Mouse (Mus musculus) left cerebral cortex, adult 18-20 months (tissue): Measurements from ENCODE around the gene Dglucy. TPM values are rescaled to one million over a fixed set of nuclear protein-coding genes. Genes with fewer than 3 reads are reported as not detected.

Source experiments
- DNase-seq, 2 experiments: peaks; one replicate each; pipeline ENCODE4 v3.0.0; 2021 to 2022; ENCODE audit warnings: low spot score in 2 of 2, mixed read lengths in 1 of 2
- long read RNA-seq, 2 experiments: library from polyadenylated mRNA; stranded (forward); transcript quantifications; one replicate each; pipeline ENCODE4 v2.0.0; 2021
- total RNA-seq, 2 experiments: library from RNA; stranded (reverse); gene quantifications; 2 replicates each; pipeline ENCODE4 v1.2.3; 2021

The Dglucy gene
- 10 to 100 TPM in 1 of 2 experiments, 1 to 10 TPM in 1; 9.0 to 13.0 TPM for total RNA-seq
- long read RNA-seq, experiment 1, transcript Dglucy-201 (13 exons, 3,295 nt), result major isoform, 8 of 21 reads
- long read RNA-seq, experiment 1, partial matches to known transcripts, result 2 of 21 reads
- long read RNA-seq, experiment 1, other reads (novel, unspliced or antisense), result 11 of 21 reads
- long read RNA-seq, experiment 2, partial matches to known transcripts, result 2 of 15 reads
- long read RNA-seq, experiment 2, other reads (novel, unspliced or antisense), result 10 of 15 reads

DNA sequence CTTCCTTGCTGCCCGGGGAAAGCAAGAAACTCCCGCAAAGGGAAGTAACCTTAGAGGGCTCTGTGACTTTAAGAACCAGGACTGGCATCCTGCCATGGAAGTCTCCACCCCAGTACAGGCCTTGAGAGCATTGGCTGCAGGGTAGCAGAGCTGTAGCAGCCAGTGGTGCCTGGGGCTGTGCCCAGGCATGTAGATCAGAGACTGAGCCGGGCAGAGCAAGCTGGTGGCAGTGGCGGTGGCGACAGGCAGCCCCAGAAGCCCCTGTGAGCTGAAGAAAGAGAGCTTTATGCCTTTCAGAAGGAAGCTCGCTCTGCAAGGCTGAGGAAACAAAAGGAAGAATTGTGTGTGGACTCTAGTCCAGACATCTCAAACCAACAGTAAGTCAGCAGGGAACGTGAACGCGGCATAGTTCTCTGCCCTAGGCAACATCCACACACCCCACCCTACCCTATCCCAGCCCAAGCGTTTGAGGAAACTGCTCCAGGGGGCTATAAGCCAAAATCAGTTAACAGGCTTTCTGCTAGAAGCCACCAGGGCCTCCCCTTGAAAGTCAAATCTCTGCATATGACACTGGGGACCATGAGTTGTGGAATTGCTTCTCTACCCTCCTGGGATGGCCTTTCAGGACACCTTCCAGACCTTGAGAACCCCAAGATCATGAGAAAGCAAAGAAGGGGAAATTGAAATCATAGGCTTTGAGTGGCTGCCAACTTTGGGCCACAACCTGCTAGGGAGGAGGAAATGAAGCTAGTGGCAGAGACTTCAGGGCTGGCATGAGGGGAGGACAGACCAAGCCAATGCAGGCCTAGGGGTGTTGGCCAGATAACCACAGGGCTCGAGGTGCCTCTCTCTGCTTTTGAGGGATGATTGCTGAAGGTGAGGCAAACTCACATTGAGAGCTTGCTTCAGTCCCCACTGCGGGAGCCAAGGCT lies at the start of gene Dglucy:
Gene Dglucy (plus strand): TSS at position 124 of the 932 bp plus-strand sequence.
- DNase-seq, result peak; percentile 80 to 81

DNA sequence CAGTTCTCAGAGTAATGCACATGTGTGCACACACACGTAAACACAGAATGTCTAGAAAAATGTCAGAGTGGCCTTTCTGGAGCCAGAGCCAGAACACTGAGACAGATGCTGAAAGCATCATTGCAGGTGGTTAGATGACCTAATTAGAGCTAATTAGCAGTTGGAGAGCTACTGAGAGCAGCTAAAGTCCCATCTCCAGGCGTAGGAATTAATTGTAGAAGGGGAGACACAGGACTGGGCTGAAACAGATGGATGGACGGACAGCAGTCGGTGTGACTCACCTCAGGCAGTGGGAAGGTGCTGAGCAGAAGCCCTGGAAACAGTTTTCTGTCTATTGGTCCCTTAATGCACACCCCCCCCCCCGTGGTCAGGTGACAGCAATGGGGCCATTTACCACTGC lies 43.7 kb upstream of the Dglucy start:
- DNase-seq, result no peak

DNA sequence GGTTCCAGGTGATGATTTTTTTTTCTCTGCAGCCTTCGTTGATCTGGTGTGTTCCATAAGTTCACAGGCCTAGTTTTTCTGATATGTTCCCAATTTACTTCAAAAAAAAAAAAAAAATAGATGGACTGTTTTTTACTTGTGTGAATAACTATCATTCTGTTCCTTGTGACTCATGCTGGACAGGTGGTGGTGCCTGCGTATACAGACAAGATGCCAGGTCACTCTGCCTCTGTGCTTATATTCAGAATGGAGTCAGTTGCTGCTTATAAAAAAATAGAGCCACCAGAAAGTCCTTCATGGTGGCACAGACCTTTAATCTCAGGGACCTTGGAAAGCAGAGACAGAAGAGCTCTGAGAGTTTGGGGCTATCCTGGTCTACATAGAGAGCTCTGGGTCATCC lies 43.3 kb upstream of the Dglucy start:
- no peak for DNase-seq

DNA sequence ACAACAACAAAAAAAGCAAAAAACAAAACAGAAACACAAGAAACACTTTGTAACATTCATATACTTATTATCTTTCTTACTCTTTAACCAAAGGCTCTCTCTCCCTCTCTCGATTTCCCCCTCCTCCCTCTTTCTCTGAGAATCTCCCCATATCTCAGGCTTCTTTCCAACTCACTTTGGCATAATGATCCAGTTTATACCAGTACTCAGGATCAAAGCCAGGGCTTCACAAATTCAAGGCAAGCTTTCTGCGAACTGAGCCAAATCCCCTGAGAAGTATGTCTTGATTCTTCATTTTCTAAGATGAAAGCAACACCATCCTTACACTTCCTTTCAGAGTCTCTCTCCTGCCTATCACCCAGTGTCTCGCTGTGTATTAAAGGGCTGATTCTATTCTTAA lies 40.4 kb upstream of the Dglucy start:
- no peak for DNase-seq

DNA sequence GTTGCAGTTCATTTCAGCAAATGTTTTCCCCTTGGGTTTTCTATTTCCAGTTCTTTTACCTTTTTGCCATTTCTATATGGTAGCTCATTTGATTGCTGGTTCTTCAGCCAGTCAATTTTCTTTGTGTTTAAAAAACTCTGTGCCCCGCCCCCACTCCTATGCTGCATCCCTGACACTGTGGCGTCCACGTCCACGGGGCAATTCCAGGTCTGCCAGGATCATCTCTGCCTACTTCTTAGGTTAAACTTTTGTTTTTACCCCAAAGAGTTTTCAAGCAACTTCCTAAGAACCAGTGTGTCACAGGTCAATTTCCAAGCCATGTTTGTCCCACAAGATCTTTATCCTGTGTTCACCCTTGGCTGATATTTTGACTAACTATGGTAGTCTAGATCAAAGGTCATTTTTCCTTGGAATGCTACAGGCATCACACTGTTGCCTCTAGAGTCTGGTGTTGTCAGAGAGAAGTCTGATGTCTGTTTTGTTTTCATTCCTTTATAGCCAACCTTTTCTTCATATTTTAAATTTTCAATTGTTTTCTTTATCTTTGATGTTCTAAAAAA lies 39.8 kb upstream of the Dglucy start:
- no peak for DNase-seq

DNA sequence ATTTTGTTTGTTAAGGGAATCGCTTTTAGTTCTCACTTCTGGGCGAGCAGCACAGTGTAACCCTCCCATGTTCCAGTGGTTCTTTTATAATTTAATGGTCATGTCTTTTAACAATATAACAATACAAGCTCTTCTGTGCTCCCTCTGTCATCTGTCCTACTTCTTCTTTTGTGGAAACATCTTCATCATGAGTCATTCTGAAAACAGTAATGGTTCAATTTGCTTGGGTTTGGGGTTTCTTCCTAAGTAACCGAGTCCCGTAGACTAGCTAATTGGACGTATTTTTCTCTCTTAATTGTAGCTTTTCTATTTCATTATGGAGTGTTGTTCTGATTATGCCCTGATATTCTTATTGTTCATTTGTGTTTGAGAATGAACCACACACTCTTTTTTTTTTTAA lies 38.5 kb upstream of the Dglucy start:
- no peak for DNase-seq

DNA sequence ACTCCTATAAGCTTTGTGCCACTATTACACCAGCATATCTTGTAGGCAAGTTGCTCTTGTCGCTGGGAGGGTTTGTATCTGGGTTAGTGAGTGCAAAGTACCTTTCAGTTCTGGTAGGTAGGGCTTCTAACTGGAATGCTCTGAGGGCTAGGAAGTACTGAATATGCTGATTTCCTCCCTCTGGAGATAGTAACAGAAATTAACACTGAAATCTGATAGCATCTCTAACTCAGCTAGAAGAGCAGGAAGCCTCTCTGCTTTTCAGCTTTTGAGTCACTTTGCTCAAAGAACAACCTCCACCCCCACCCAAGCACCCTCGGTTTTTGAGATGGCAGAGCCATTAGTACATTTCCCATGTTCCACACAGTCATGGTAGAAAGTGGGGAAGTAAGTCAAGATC lies 36.4 kb upstream of the Dglucy start:
- DNase-seq, result no peak

DNA sequence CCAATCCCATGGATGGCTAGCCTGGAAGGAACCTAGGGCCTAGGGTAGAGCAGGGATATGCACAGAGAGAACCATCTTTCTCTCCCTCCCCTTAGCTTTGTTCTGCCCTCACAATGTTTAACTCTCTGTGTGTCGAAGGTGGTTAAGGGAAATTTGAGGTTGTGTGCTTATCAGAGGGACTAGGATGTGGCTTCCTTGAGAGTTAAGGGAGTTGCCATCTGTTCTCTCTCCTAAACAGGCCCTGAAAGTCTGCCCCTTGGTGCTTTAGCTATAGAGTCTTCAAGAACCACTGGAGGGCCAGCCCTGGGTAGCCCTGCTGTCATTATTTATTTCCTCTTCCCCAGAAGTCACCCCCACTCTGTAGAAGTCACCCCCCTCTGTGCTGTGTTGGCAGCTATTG lies 25.9 kb upstream of the Dglucy start:
- no peak for DNase-seq

DNA sequence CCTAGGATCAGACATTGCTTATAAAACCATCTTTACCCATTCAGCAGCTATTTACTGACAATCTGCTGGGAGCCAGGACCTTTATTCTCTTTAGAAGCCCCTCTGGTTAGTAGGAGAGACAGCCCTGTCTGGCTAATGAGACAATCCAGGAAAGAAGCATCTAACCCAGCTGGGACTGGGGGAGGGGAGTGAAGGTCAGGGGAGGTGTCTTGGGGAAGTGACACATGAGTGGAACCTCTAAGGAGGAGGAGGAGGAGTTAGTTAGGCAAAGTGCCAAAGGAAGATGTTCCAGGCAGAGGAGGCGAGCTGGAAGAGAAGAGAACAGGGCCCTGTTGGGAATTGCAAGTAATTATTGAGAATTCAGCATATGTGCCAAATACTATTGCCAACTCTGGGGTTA lies 25.1 kb upstream of the Dglucy start:
- DNase-seq, result no peak

DNA sequence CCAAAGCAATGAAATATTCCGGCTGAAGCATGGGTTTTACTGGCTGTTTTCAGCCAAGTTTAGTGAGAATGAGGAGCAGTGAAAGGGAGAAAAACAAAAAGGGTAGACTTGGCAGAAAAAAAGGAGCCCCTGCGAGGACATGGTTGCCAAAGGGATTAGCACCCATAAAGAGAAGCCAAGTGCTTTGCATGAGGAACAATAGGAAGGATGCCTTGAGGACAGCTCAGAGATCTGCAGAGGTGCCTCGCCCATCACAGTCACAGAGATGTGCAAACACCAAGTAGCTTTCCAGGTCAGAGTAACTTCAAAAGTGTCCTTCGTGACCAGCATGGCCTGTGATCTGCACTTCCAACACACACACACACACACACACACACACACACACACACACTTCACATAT lies 21.4 kb upstream of the Dglucy start:
- no peak for DNase-seq

DNA sequence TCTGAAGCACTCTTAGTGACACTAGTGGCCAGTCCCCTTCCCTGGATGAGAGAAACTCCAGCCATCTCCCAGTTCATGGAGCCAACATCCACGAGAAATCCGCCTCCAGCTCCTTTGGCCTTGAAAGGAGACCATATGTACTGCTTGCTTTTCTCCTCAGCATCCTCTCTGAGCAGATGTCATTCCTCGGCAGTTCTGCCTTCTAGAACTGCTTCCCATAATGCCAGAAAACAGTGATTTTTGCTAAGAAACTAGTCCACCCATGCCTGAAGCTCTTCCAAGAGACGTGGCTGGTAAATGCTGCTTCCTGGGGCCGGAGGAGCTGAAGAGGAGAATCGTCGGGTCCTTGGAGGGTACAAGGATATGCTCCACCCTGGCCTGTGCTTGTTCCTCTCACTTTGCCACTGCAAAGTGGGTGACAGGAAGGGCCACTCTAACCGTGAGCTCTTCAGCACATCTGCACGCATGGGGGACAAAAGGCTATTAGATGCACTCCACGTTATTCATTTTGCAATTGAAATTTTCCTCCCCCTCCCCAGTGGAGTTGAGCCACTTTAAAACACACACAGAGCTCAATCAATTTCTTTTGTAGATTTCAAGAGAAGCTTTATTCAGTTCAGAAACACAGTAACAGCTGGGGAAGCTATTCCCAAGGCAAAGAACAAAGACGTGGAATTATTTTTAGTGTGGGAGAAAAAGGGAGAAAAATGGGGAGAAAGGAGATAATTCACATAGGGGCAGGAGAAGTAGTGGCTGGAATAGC lies 16.0 kb upstream of the Dglucy start:
- DNase-seq, result peak; percentile 36 to 53

DNA sequence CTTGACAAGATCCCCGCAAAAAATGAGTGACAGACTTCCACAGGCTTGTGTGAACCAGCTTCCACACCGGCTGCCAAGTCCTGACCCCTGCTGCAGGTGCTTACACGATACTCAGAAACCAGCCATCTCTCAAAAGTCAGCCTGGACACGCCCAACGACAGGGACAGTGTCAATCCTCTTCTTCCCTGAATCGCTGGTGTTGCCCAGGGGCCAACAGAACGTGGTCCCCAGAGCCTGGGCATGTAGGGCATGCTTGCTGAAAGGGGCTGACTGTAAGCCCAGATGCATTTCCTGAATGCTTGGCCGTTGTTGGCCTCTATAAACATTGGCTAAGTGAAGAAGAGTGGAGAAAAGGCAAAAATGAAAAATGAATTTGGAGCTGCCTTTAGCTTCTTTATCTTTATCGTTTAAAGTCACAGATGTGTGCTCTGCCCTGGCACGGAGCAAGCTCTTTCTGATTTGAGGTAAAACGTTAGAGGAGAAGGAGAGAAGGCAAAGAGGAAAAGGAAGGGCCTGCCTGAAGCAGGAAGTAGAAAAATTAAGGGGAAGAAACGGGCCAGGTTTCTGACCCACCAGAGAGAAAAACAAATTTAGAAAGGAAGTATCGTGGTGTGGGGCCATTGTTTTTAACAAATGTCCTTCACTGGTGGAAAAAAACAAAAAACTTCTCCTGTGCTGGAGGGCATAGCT lies 14.4 kb upstream of the Dglucy start:
- DNase-seq, result no peak

DNA sequence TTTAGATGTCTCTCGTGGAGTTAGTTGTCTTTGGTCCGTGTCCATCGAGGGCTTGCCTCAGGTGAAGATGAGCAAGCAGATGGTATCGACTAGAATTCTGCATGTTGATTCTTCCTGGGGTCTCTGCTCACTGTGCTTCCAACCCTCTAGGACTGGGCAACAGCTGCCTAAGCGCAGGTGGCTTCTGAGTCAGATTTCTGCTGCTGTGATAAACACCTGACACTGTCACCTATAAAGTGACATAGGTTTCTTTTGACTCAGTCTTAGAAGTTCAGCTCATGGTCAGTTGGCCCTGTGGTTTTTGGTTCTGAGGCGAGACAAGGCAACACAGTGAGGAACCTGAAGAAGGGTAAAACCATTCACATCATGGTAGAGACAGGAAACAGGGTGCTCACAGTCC lies 9.0 kb upstream of the Dglucy start:
- no peak for DNase-seq

DNA sequence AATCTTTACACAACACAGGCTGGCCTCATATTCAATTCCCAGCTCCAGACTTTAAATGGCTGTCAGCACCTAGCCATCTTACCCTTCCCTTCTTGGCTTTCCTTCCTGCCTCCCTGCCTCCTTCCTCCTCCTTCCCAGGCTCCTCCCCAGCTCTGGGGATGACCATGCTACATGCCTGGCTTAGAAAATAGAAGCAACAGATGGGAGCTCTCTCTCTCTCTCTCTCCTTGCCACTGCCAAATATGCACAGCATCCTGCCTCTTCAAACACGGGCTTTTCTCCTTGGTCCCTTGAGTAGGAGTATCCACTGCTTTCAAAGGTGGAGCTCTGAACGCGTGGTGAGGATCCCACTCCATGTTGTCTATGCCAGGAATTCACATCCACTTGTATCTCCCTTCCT lies 8.1 kb upstream of the Dglucy start:
- peak in 1 of 2 experiments; percentile 25 for DNase-seq

DNA sequence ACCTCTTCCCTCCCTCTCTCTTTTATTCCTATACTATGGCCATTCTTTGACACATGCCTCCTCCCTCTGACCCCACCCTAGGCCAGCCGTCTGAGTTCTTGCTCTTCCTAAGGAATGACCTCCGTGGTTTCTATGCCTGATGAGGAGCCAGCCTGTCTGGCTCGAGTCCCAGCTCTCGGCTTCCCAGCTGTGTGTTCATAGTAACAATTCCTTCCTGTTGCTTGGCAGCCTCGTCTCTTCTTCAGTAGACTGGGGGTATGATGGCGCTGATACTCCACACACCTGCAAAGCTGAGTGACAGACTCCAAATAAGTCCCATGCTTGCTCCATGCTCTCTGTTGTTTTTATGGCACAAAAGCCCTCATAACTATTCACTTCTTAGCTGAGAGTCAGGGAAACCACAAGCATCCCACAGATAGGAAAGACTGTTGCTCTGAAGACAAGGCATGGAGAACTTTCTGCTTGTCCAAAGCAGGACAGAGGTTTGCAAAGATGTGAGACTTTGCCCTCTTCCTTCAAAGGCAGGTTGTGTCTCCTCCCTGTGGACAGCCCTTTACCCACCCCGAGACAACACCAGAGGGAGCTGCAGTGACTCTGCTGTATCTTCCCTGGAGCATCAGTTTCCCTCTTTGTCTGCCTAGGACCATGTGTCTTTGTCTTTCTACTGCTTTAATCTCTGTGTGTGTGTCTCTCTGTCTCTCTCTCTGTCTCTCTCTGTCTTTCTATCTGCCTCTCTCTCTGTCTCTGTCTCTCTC lies 6.5 kb upstream of the Dglucy start:
- DNase-seq, result peak; percentile 41

DNA sequence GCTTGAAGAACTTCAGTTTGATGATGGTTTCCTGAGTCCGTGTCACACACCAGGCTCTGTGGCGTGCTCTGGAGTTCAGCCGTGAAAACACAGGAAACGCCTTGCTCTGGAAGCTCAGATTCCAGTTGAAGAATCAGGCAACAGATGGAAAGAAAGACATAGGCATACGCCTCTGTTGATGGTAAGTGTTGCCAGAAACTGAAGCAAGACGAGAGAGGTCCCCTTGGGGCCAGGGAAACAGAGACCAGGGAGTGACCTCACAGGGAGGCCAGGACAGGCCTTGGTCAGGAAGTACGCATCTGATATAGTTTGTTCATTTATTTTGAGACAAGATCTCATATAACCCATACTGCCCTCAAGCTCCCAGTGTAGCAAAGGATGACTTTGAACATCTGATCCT lies 4.1 kb upstream of the Dglucy start:
- no peak for DNase-seq

DNA sequence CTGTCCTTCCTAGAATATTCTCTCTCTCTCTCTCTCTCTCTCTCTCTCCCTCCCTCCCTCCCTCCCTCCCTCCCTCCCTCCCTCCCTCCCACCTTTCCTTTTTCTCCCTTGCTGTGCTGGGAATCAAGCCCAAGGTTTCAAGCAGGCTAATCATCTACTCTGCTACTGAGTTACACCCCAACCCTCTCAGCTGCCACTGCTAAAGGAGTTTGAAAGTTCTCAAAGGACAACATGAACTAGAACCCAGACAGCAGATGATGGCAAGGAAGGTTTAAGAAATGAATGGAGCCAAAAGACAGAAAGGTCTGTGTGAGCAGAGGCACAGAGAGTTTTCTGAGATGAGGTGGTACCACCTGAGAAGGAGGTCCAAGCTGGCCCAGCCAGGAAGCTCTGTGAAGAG lies 3.6 kb upstream of the Dglucy start:
- no peak for DNase-seq

DNA sequence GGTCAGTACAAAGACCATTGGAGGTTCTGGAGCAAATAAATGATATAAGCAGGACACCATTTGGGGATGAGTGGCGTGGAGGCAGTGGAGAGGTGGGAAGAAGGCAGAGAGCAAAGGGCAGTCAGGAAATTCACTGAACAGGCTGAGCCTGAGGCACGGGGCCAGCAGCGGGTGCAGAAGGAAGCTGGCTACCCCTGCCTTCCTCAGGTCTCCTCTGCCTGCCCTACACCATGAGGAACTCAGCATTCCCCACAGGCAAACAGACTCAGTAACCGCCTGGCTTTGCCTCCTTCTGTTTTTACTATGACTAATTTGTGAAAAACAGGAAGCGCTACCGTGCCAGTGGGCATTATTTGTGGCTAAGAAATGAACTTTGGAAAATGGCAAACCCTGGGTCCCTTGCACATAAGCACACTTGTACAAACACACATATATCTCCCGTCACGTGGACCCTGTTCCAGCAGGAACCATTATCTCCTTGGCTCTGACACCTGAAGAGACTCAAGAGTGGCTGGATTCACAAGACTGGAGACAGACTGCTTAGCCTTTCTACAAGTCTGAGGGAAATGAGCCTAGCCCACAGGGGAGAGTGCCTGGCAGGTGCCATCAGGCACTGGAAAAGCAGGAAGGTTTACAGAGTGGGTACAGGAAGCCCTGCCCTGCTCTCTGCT lies 2.8 kb upstream of the Dglucy start:
- no peak for DNase-seq

DNA sequence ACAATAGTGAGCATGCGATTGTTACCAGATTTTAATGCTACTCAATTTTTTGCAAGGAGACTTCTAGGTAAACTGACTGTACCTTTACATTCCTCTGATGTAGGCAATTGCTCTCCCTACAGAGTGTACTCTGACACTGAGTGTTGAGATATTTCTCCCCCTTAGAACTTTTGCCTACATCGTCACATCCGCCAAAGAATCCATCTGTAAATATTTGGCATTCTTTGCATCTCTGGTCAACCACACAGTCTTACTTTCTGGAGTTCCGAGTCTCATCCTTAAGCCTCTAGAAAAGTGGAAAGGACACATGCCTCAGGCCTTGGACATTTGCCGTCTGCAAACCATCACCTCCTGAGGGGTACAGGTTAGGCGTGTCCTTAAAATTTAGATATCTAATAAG lies 1.9 kb upstream of the Dglucy start:
- no peak for DNase-seq
